Mouse (Mus musculus) natural killer cell, adult 2 months (primary cell): ENCODE results near the gene Eno3.

Source experiments
- DNase-seq, 2 experiments: peaks; one replicate each; pipeline ENCODE4 v3.0.0; 2022; ENCODE audit warnings: low spot score in 2 of 2

The Eno3 gene

GRCm38 (mm10) chr11:70643051-70643450 is 14.0 kb upstream of the Eno3 start:
- DNase-seq: no peak

- DNase-seq: no peak
Measured at GRCm38 (mm10) chr11:70644564-70645103, 12.4 kb upstream of the Eno3 start.

- DNase-seq: no peak
Measured at GRCm38 (mm10) chr11:70645461-70646258, 11.3 kb upstream of the Eno3 start.

- DNase-seq: no peak
Measured at GRCm38 (mm10) chr11:70646259-70646555, 10.8 kb upstream of the Eno3 start.

GRCm38 (mm10) chr11:70646691-70647650 is 10.0 kb upstream of the Eno3 start, which contains the start of the genes Rnf167 and Slc25a11:
Gene Rnf167 (plus strand): TSS chr11:70647235.
Gene Slc25a11 (minus strand): TSS chr11:70647479.
- DNase-seq: peak; percentile 93 to 95

GRCm38 (mm10) chr11:70647716-70648420 is 9.1 kb upstream of the Eno3 start:
- peak in 1 of 2 experiments; percentile 23 for DNase-seq

- DNase-seq: peak in 1 of 2 experiments; percentile 21
Measured at GRCm38 (mm10) chr11:70648512-70648911, 8.5 kb upstream of the Eno3 start.

- no peak for DNase-seq
Measured at GRCm38 (mm10) chr11:70649185-70649734, 7.7 kb upstream of the Eno3 start.

- peak in 1 of 2 experiments; percentile 57 for DNase-seq
Measured at GRCm38 (mm10) chr11:70650322-70651175, 6.5 kb upstream of the Eno3 start.

- DNase-seq: peak; percentile 47 to 59
Measured at GRCm38 (mm10) chr11:70651391-70651790, 5.6 kb upstream of the Eno3 start.

- DNase-seq: peak in 1 of 2 experiments; percentile 40
Measured at GRCm38 (mm10) chr11:70652029-70652883, 4.7 kb upstream of the Eno3 start.

- peak in 1 of 2 experiments; percentile 29 for DNase-seq
Measured at GRCm38 (mm10) chr11:70652884-70653344, 4.1 kb upstream of the Eno3 start.

- peak; percentile 68 to 82 for DNase-seq
Measured at GRCm38 (mm10) chr11:70653345-70654197, 3.4 kb upstream of the Eno3 start.

- peak; percentile 65 to 81 for DNase-seq
Measured at GRCm38 (mm10) chr11:70654198-70654922, 2.6 kb upstream of the Eno3 start, which contains the start of gene Pfn1. Gene Pfn1 (minus strand): TSS chr11:70654644.

GRCm38 (mm10) chr11:70654923-70655570 is 2.0 kb upstream of the Eno3 start:
- DNase-seq: peak; percentile 71 to 75

- peak; percentile 44 to 67 for DNase-seq
Measured at GRCm38 (mm10) chr11:70655571-70656455, 1.2 kb upstream of the Eno3 start.
